ENCODE assay signal across 8 mouse cellular contexts in the genomic region with DNA sequence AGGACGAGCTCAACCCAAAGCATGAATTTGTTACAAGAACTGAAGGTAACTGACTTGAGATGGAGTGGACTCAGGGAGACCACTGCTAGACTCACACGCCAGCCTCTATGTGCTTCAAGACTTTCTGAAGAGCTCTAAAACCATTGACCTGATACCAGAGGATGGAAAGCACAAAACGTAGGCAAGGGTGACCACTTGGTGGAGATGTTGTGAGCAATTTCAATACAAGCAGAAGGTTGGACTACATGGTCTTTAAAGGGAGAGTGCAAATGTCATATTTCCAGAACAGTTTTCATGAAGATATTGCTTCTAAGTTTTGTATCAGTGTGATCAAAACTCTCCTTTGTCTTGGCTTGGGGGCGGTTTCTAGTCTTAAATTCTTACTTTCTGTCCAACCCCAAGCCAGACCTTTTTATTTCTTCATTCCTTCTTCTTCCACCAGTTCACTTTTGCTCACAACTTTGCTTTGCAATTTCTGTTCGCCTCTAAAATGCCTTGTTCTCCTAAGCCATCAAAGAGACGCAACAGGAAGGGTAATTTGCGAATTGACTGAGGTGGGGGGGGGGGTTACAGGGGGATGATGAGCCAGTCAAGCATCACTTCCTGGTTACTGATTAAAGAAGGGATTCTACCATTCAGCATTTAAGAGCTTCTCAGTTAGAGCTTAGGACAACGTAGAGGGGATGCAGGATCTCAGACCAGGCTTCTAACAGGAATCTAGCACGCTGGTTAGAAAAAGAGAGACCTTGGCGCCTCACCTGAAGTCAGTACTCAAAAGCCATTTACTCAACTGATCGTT. TPM values are rescaled to one million over a fixed set of nuclear protein-coding genes. Genes with fewer than 3 reads are reported as not detected.
A peak's percentile ranks its signal among the peaks of the same experiment; 100 is the strongest.
DNase-seq lines count a peak whose midpoint lies in the region; ATAC-seq and TF ChIP-seq lines count a peak whose summit lies in the region.

No protein-coding gene starts in this region.

- DNase-seq in thymus, postnatal 0 days (ENCODE audit: low spot score), result peak; percentile 17
- no peak for DNase-seq in thymus, adult 18-20 months
- peak; percentile 39 for DNase-seq in kidney, adult 2 months
- DNase-seq in lung, postnatal 25 days (ENCODE audit: low spot score), result peak; percentile 19
- no peak for DNase-seq in testis, postnatal 14 days (ENCODE audit: low spot score)
- DNase-seq in spleen, postnatal 10 days (ENCODE audit: low spot score in 2 of 2), result no peak

- no peaks in the 10 kb centered on the region for H3K36me3 ChIP-seq in forebrain, embryonic 12.5 days (replicated peaks)
- no peaks in the 10 kb centered on the region for H3K36me3 ChIP-seq in kidney, adult 2 months (ENCODE audit: control insufficient read depth, insufficient read depth, low read length)

- ATAC-seq in forebrain, embryonic 12.5 days (ENCODE audit: low FRiP score), result no peak
- ATAC-seq in megakaryocyte progenitor cell, adult 5-6 weeks (replicated peaks; ENCODE audit: poor library complexity), result no peak

- H3K4me3 ChIP-seq in forebrain, embryonic 12.5 days (replicated peaks), result no peak overlapping the region
- peak overlapping the region; percentile 29; the same call in 1 of the 2 replicates for H3K4me3 ChIP-seq in kidney, adult 2 months (ENCODE audit: insufficient read depth, low read depth, low read length)

- H3K9me3 ChIP-seq in forebrain, embryonic 12.5 days, result no peaks in the 10 kb centered on the region

- H3K4me1 ChIP-seq in forebrain, embryonic 12.5 days, result no peaks in the 10 kb centered on the region
- H3K4me1 ChIP-seq in kidney, adult 2 months (ENCODE audit: control insufficient read depth, insufficient read depth, low read length), result peaks cover 5% of the 10 kb centered on the region; the same call in 1 of the 2 replicates

- peak overlapping the region; percentile 73 for H3K27ac ChIP-seq in forebrain, embryonic 12.5 days
- H3K27ac ChIP-seq in kidney, adult 2 months (ENCODE audit: insufficient read depth, low read depth, low read length), result peak overlapping the region; percentile 93

- TF ChIP-seq POLR2A in kidney, adult 2 months (IDR thresholded peaks at IDR 0.05; ENCODE audit: low read depth, low read length), result no peak

- H3K27me3 ChIP-seq in forebrain, embryonic 12.5 days, result no peaks in the 10 kb centered on the region
- no peaks in the 10 kb centered on the region for H3K27me3 ChIP-seq in kidney, adult 2 months (replicated peaks; ENCODE audit: control insufficient read depth, insufficient read depth, low read length)

- H3K9ac ChIP-seq in forebrain, embryonic 12.5 days, result no peak overlapping the region

- peak overlapping the region; percentile 39 for H3K4me2 ChIP-seq in forebrain, embryonic 12.5 days

- 39% methylated on average over 11 of the region's 11 CpGs for WGBS in forebrain, embryonic 12.5 days
- WGBS in kidney, adult 2 months, result 16% methylated on average over 11 of the region's 11 CpGs

- TF ChIP-seq CTCF in kidney, adult 2 months (conservative IDR thresholded peaks at IDR 0.05; ENCODE audit: insufficient read depth, insufficient read length, low read depth, low read length), result 0 out of 2 replicates have a peak, but pooled peaks have one; percentile 16

RNA-seq across cellular contexts. Expression of a gene that starts 0.8 kb away (rescaled TPM):
- polyA plus RNA-seq in thymus, postnatal 0 days (2015; fragmentation: Nextera tagmentation; extraction: Ambion mirVana), result 12.6 and 15.0 TPM in 2 replicates
- 67.0 and 72.7 TPM in 2 replicates for polyA plus RNA-seq in forebrain, embryonic 12.5 days (2016; fragmentation: Nextera tagmentation; extraction: Ambion mirVana)
- 30.0 and 34.7 TPM in 2 replicates for polyA plus RNA-seq in kidney, adult 2 months (2012; rRNA removed)
- 21.4 and 21.9 TPM in 2 replicates for total RNA-seq in megakaryocyte progenitor cell, adult 5-6 weeks (2015)
- total RNA-seq in megakaryocyte progenitor cell, adult 5-6 weeks (2017), result 62.6 and 71.8 TPM in 2 replicates

Comparison
In these comparisons a context has a peak if more than half of its experiments do, and no peak if none do; other contexts are left out.
1. DNase-seq: peak in thymus, postnatal 0 days (single experiment), kidney, adult 2 months (single experiment) and lung, postnatal 25 days (single experiment); none in thymus, adult 18-20 months (0 of 2), testis, postnatal 14 days (single experiment) and spleen, postnatal 10 days (0 of 2).